Mouse (Mus musculus): ENCODE data around the gene Crybb1.

DNA sequence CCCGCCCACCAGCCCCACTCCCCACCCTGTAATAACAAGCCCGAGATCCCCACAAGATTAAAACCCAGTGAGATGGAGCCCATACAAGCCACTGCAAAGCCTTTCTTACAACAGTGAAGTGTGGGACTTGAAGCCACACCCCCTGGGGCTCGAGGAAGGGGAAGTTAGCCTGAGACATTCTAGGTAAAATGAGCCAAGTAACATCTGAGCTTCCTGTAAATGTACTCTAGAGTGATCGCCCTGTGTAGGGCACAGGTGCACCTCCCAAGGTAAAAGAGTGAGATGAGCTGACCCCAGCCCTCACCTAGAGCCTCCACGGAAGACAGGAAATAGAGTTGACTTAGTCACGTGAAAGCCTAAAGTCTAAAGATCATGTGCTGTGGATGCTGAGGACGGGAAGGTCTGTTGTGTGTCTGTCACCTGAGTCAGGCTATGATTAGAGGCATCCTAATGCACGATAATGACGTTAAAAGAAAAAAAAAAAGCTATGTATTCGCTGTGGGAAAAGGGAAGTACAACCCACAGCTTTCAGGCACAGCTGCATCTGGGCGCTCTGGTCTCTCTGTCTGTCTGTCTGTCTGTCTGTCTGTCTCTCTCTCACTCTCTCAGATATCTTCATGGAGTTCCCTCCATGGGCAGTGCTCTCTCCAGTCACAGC lies 31.5 kb downstream of the Crybb1 start:
- TF ChIP-seq CTCF (IDR thresholded peaks at IDR 0.05; ENCODE audit: control insufficient read depth, insufficient read depth, insufficient read length): no peak
- TF ChIP-seq MYOG (IDR thresholded peaks at IDR 0.05; ENCODE audit: control insufficient read depth, extremely low read depth, insufficient read length): no peak
- no peak for TF ChIP-seq MYOD1 (IDR thresholded peaks at IDR 0.05; ENCODE audit: control insufficient read depth, insufficient read length, low read depth)
- no peak for TF ChIP-seq MAX (IDR thresholded peaks at IDR 0.05)
- no peak for TF ChIP-seq USF1 (IDR thresholded peaks at IDR 0.05; ENCODE audit: low read depth)
- TF ChIP-seq FOSL1 (IDR thresholded peaks at IDR 0.05; ENCODE audit: insufficient read depth, low read length, poor library complexity, severe bottlenecking): no peak

All from C2C12 (cell line).